Mouse (Mus musculus) forebrain, embryonic 16.5 days (tissue): ENCODE results near the gene Arid5b. TPM values are rescaled to one million over a fixed set of nuclear protein-coding genes. Genes with fewer than 3 reads are reported as not detected.
A peak's percentile ranks its signal among the peaks of the same experiment; 100 is the strongest.

Experiments used
- ATAC-seq: fragments of 200-750 bp; cut with Nextera tagmentation; 2 replicates; pipeline ENCODE4 v1.8.0; 2017; ENCODE audit warnings: mild to moderate bottlenecking, moderate library complexity
- H3K27ac ChIP-seq: fragments of 300-500 bp; sonication (generic); 2 replicates; pipeline ENCODE4 v1.5.1; 2014; ENCODE audit warnings: low read length, control low read depth
- H3K27me3 ChIP-seq: fragments of 300-500 bp; sonication (generic); replicated peaks from 2 replicates; pipeline ENCODE4 v1.6.1; 2014; ENCODE audit warnings: low read length; ENCODE audit not compliant: control insufficient read depth, insufficient read depth
- H3K36me3 ChIP-seq: fragments of 300-500 bp; sonication (generic); 2 replicates; pipeline ENCODE4 v1.6.1; 2014; ENCODE audit not compliant: control insufficient read depth, insufficient read depth
- H3K4me1 ChIP-seq: fragments of 300-500 bp; sonication (generic); replicated peaks from 2 replicates; pipeline ENCODE4 v1.6.1; 2014; ENCODE audit warnings: low read length; ENCODE audit not compliant: control insufficient read depth, insufficient read depth
- H3K4me2 ChIP-seq: fragments of 300-500 bp; sonication (generic); 2 replicates; pipeline ENCODE4 v1.6.1; 2014; ENCODE audit warnings: mild to moderate bottlenecking, low read length, control low read depth
- H3K4me3 ChIP-seq: fragments of 300-500 bp; sonication (generic); replicated peaks from 2 replicates; pipeline ENCODE4 v1.5.1; 2014; ENCODE audit warnings: mild to moderate bottlenecking, low read length, control low read depth
- H3K9ac ChIP-seq: fragments of 300-500 bp; sonication (generic); replicated peaks from 2 replicates; pipeline ENCODE4 v1.6.1; 2014; ENCODE audit warnings: low read depth, low read length, control low read depth
- H3K9me3 ChIP-seq: fragments of 300-500 bp; sonication (generic); 2 replicates; pipeline ENCODE4 v1.6.1; 2016; ENCODE audit warnings: low read length; ENCODE audit not compliant: control insufficient read depth
- WGBS: fragments of 180-500 bp; shearing (Covaris S2); extraction: QIAGEN DNeasy Blood & Tissue Kit; methylation state at CpG from one replicate; pipeline ENCODE4 v1.1.7; 2014; 5-methylcytosine and 5-hydroxymethylcytosine counted together
- polyA plus RNA-seq: library from polyadenylated mRNA; unstranded; fragments of >200 nt; fragmentation: Nextera tagmentation; extraction: Ambion mirVana; gene quantifications from 2 replicates; pipeline ENCODE4 v1.2.1, GENCODE M21; 2015

The Arid5b gene
- polyA plus RNA-seq, 1 experiment from 2014 or later: 14.7 TPM

- ATAC-seq: no peak
- Histone ChIP-seq H3K27me3 (no peaks in the 10 kb centered on the region), H3K4me1 (peaks cover 16% of the 10 kb centered on the region), H3K4me2 (no peak overlapping the region), H3K4me3 (no peak overlapping the region), H3K36me3 (no peaks in the 10 kb centered on the region), H3K9me3 (no peaks in the 10 kb centered on the region), H3K27ac (no peak overlapping the region), H3K9ac (no peak overlapping the region)
- 56% methylated on average over 1 of the region's 1 CpGs for WGBS
Observed at GRCm38 (mm10) chr10:68109651-68110050, 168.9 kb downstream of the Arid5b start.

- no peak overlapping the region for H3K27ac ChIP-seq
- no peaks in the 10 kb centered on the region for H3K27me3 ChIP-seq
- ATAC-seq: no peak
- peaks cover 11% of the 10 kb centered on the region for H3K4me1 ChIP-seq
- H3K9ac ChIP-seq: no peak overlapping the region
- WGBS: 90% methylated on average over 6 of the region's 6 CpGs
- H3K4me3 ChIP-seq: no peak overlapping the region
- no peaks in the 10 kb centered on the region for H3K9me3 ChIP-seq
- H3K36me3 ChIP-seq: no peaks in the 10 kb centered on the region
- no peak overlapping the region for H3K4me2 ChIP-seq
Observed at GRCm38 (mm10) chr10:68107716-68108115, 170.8 kb downstream of the Arid5b start.

GRCm38 (mm10) chr10:68106351-68106950, 172.1 kb downstream of the Arid5b start:
- 48% methylated on average over 9 of the region's 9 CpGs for WGBS
- ATAC-seq: no peak
- no peak overlapping the region for H3K27ac ChIP-seq
- H3K27me3 ChIP-seq: no peaks in the 10 kb centered on the region
- no peak overlapping the region for H3K4me2 ChIP-seq
- no peak overlapping the region for H3K9ac ChIP-seq
- H3K36me3 ChIP-seq: no peaks in the 10 kb centered on the region
- no peak overlapping the region for H3K4me3 ChIP-seq
- peaks cover 7% of the 10 kb centered on the region for H3K4me1 ChIP-seq
- H3K9me3 ChIP-seq: no peaks in the 10 kb centered on the region

- Histone ChIP-seq H3K4me3 (no peak overlapping the region), H3K9me3 (no peaks in the 10 kb centered on the region), H3K27ac (no peak overlapping the region), H3K4me2 (no peak overlapping the region), H3K9ac (no peak overlapping the region), H3K4me1 (peaks cover 5% of the 10 kb centered on the region), H3K27me3 (no peaks in the 10 kb centered on the region), H3K36me3 (no peaks in the 10 kb centered on the region)
- 44% methylated on average over 14 of the region's 14 CpGs for WGBS
- no peak for ATAC-seq
Observed at GRCm38 (mm10) chr10:68104881-68105781, 173.4 kb downstream of the Arid5b start.

- H3K4me1 ChIP-seq: peaks cover 5% of the 10 kb centered on the region
- no peaks in the 10 kb centered on the region for H3K9me3 ChIP-seq
- H3K9ac ChIP-seq: no peak overlapping the region
- H3K27ac ChIP-seq: no peak overlapping the region
- H3K4me2 ChIP-seq: no peak overlapping the region
- ATAC-seq: peak; percentile 43; the same call in 1 of the 2 replicates
- H3K36me3 ChIP-seq: no peaks in the 10 kb centered on the region
- H3K27me3 ChIP-seq: no peaks in the 10 kb centered on the region
- 12% methylated on average over 2 of the region's 2 CpGs for WGBS
- H3K4me3 ChIP-seq: no peak overlapping the region
Observed at GRCm38 (mm10) chr10:68104481-68104880, 174.1 kb downstream of the Arid5b start.

- Histone ChIP-seq H3K4me1 (peaks cover 5% of the 10 kb centered on the region), H3K27ac (no peak overlapping the region), H3K4me3 (no peak overlapping the region), H3K9ac (no peak overlapping the region), H3K27me3 (no peaks in the 10 kb centered on the region), H3K9me3 (no peaks in the 10 kb centered on the region), H3K36me3 (no peaks in the 10 kb centered on the region), H3K4me2 (no peak overlapping the region)
- WGBS: 70% methylated on average over 5 of the region's 5 CpGs
- no peak for ATAC-seq
Observed at GRCm38 (mm10) chr10:68103988-68104387, 174.6 kb downstream of the Arid5b start.

GRCm38 (mm10) chr10:68103078-68103855, 175.3 kb downstream of the Arid5b start:
- no peaks in the 10 kb centered on the region for H3K27me3 ChIP-seq
- H3K4me3 ChIP-seq: no peak overlapping the region
- H3K9me3 ChIP-seq: no peaks in the 10 kb centered on the region
- peaks cover 5% of the 10 kb centered on the region for H3K4me1 ChIP-seq
- no peak for ATAC-seq
- no peak overlapping the region for H3K9ac ChIP-seq
- H3K36me3 ChIP-seq: no peaks in the 10 kb centered on the region
- H3K4me2 ChIP-seq: no peak overlapping the region
- no peak overlapping the region for H3K27ac ChIP-seq
- 72% methylated on average over 6 of the region's 6 CpGs for WGBS

- WGBS: 96% methylated on average over 6 of the region's 6 CpGs
- Histone ChIP-seq H3K4me2 (no peak overlapping the region), H3K4me3 (no peak overlapping the region), H3K27me3 (no peaks in the 10 kb centered on the region), H3K4me1 (peaks cover 5% of the 10 kb centered on the region), H3K27ac (no peak overlapping the region), H3K36me3 (peaks cover under 1% of the 10 kb centered on the region; the same call in 1 of the 2 replicates), H3K9ac (no peak overlapping the region), H3K9me3 (no peaks in the 10 kb centered on the region)
- no peak for ATAC-seq
Observed at GRCm38 (mm10) chr10:68102566-68102965, 176.0 kb downstream of the Arid5b start.

GRCm38 (mm10) chr10:68101251-68101650, 177.3 kb downstream of the Arid5b start:
- H3K27me3 ChIP-seq: no peaks in the 10 kb centered on the region
- ATAC-seq: no peak
- whole genome bisulfite sequencing: 65% methylated on average over 4 of the region's 4 CpGs
- H3K4me1 ChIP-seq: peaks cover 5% of the 10 kb centered on the region
- H3K27ac ChIP-seq: no peak overlapping the region
- no peak overlapping the region for H3K9ac ChIP-seq
- no peak overlapping the region for H3K4me2 ChIP-seq
- peaks cover 2% of the 10 kb centered on the region; the same call in 1 of the 2 replicates for H3K36me3 ChIP-seq
- no peaks in the 10 kb centered on the region for H3K9me3 ChIP-seq
- H3K4me3 ChIP-seq: no peak overlapping the region
